Mouse (Mus musculus) midbrain, postnatal 0 days (tissue): Measurements from ENCODE around the gene Troap. TPM values are rescaled to one million over a fixed set of nuclear protein-coding genes. Genes with fewer than 3 reads are reported as not detected.

Experiments
- ATAC-seq: fragments of 200-750 bp; cut with Nextera tagmentation; 2 replicates; pipeline ENCODE4 v1.8.0; 2017; ENCODE audit warnings: moderate number of reproducible peaks, mild to moderate bottlenecking, moderate TSS enrichment, moderate library complexity; ENCODE audit not compliant: low FRiP score
- DNase-seq: peaks from one replicate; pipeline ENCODE4 v3.0.0-alpha.2; 2015; ENCODE audit warnings: low spot score
- H3K27ac ChIP-seq: fragments of 300-500 bp; sonication (generic); 2 replicates; pipeline ENCODE4 v1.5.1; 2014; ENCODE audit warnings: low read depth, mild to moderate bottlenecking, low read length, mixed read lengths
- H3K27me3 ChIP-seq: fragments of 300-500 bp; sonication (generic); 2 replicates; pipeline ENCODE4 v1.6.1; 2014; ENCODE audit warnings: low read length, control low read depth, mixed read lengths; ENCODE audit not compliant: insufficient read depth
- H3K36me3 ChIP-seq: fragments of 300-500 bp; sonication (generic); 2 replicates; pipeline ENCODE4 v1.6.1; 2014; ENCODE audit warnings: low read length, control low read depth, mixed read lengths; ENCODE audit not compliant: insufficient read depth
- H3K4me1 ChIP-seq: fragments of 300-500 bp; sonication (generic); 2 replicates; pipeline ENCODE4 v1.6.1; 2014; ENCODE audit warnings: mild to moderate bottlenecking, control low read depth, antibody characterized with exemption, low read length, mixed read lengths; ENCODE audit not compliant: insufficient read depth
- H3K4me2 ChIP-seq: fragments of 300-500 bp; sonication (generic); 2 replicates; pipeline ENCODE4 v1.6.1; 2014; ENCODE audit warnings: low read depth, mild to moderate bottlenecking, low read length, mixed read lengths; ENCODE audit not compliant: poor library complexity, severe bottlenecking
- H3K4me3 ChIP-seq: fragments of 300-500 bp; sonication (generic); 2 replicates; pipeline ENCODE4 v1.5.1; 2014; ENCODE audit warnings: low read depth, mild to moderate bottlenecking, low read length, moderate library complexity
- H3K9ac ChIP-seq: fragments of 300-500 bp; sonication (generic); replicated peaks from 2 replicates; pipeline ENCODE4 v1.6.1; 2014; ENCODE audit warnings: mild to moderate bottlenecking, low read length, moderate library complexity, mixed read lengths; ENCODE audit not compliant: poor library complexity, severe bottlenecking
- H3K9me3 ChIP-seq: fragments of 300-500 bp; sonication (generic); 2 replicates; pipeline ENCODE4 v1.6.1; 2016; ENCODE audit warnings: low read length, control low read depth
- CTCF ChIP-seq: IDR thresholded peaks from 2 replicates; pipeline ENCODE4 v1.5.1; 2016; ENCODE audit warnings: antibody characterized with exemption, mild to moderate bottlenecking
- WGBS: fragments of 180-500 bp; shearing (Covaris S2); extraction: QIAGEN DNeasy Blood & Tissue Kit; methylation state at CpG from one replicate; pipeline ENCODE4 v1.1.7; 2014; 5-methylcytosine and 5-hydroxymethylcytosine counted together
- polyA plus RNA-seq: library from polyadenylated mRNA; unstranded; fragments of >200 nt; fragmentation: Nextera tagmentation; extraction: Ambion mirVana; gene quantifications from 2 replicates; pipeline ENCODE4 v1.2.1, GENCODE M21; 2015
- total RNA-seq: library from RNA; depleted of rRNA; stranded (reverse); fragments of >200 nt; gene quantifications from 2 replicates; pipeline ENCODE4 v1.2.3, GENCODE M21; 2014

The Troap gene
- total and polyA plus RNA-seq, 2 experiments from 2014 or later = 2.1 to 4.1 TPM

- WGBS = 27% methylated on average over 6 of the region's 6 CpGs
- Histone ChIP-seq H3K4me2 (no peak overlapping the region), H3K4me1 (peaks cover 14% of the 10 kb centered on the region)
Measured at GRCm38 (mm10) chr15:99095356-99095755, 21.0 kb downstream of the Troap start.

GRCm38 (mm10) chr15:99096061-99096793 lies 21.9 kb downstream of the Troap start:
- H3K4me2 ChIP-seq = peak overlapping the region; percentile 73
- H3K36me3 ChIP-seq = no peaks in the 10 kb centered on the region
- H3K4me1 ChIP-seq = peaks cover 14% of the 10 kb centered on the region
- DNase-seq (no peak), ATAC-seq (no peak)
- 8% methylated on average over 24 of the region's 24 CpGs for WGBS
- H3K27ac ChIP-seq = no peak overlapping the region
- peaks cover 31% of the 10 kb centered on the region for H3K27me3 ChIP-seq
- peak overlapping the region; percentile 36 for H3K4me3 ChIP-seq
- TF ChIP-seq CTCF = no peak
- H3K9ac ChIP-seq = 0 out of 2 replicates have a peak overlapping the region, but pooled peaks have one; percentile 4
- no peaks in the 10 kb centered on the region for H3K9me3 ChIP-seq

More at GRCm38 (mm10) chr15:99095356-99095755, 21.0 kb downstream of the Troap start:
- Histone ChIP-seq H3K27ac (no peak overlapping the region), H3K36me3 (no peaks in the 10 kb centered on the region), H3K4me3 (no peak overlapping the region), H3K27me3 (peaks cover 33% of the 10 kb centered on the region), H3K9me3 (no peaks in the 10 kb centered on the region), H3K9ac (no peak overlapping the region)
- no peak for TF ChIP-seq CTCF
- ATAC-seq (no peak), DNase-seq (no peak)

GRCm38 (mm10) chr15:99096831-99097500 lies 22.6 kb downstream of the Troap start:
- ATAC-seq (no peak), DNase-seq (no peak)
- Histone ChIP-seq H3K4me3 (peak overlapping the region; percentile 36), H3K36me3 (no peaks in the 10 kb centered on the region), H3K27ac (no peak overlapping the region), H3K27me3 (peaks cover 31% of the 10 kb centered on the region), H3K9ac (0 out of 2 replicates have a peak overlapping the region, but pooled peaks have one; percentile 19), H3K4me1 (peaks cover 14% of the 10 kb centered on the region), H3K4me2 (peak overlapping the region; percentile 73), H3K9me3 (no peaks in the 10 kb centered on the region)
- under 1% methylated on average over 36 of the region's 58 CpGs for WGBS
- no peak for TF ChIP-seq CTCF

GRCm38 (mm10) chr15:99097840-99098492 lies 23.6 kb downstream of the Troap start:
- ATAC-seq = no peak

GRCm38 (mm10) chr15:99098493-99098861 lies 24.1 kb downstream of the Troap start:
- H3K4me1 ChIP-seq = peaks cover 14% of the 10 kb centered on the region
- DNase-seq (no peak), ATAC-seq (no peak)
- no peaks in the 10 kb centered on the region for H3K36me3 ChIP-seq
- peak overlapping the region; percentile 73 for H3K4me2 ChIP-seq
- no peaks in the 10 kb centered on the region for H3K9me3 ChIP-seq
- 4% methylated on average over 9 of the region's 9 CpGs for WGBS
- no peak overlapping the region for H3K27ac ChIP-seq
- H3K9ac ChIP-seq = no peak overlapping the region
- H3K27me3 ChIP-seq = peaks cover 31% of the 10 kb centered on the region
- H3K4me3 ChIP-seq = peak overlapping the region; percentile 28
- TF ChIP-seq CTCF = no peak

More at GRCm38 (mm10) chr15:99097840-99098492, 23.6 kb downstream of the Troap start:
- Histone ChIP-seq H3K4me1 (peaks cover 14% of the 10 kb centered on the region), H3K9me3 (no peaks in the 10 kb centered on the region), H3K27me3 (peaks cover 31% of the 10 kb centered on the region), H3K36me3 (no peaks in the 10 kb centered on the region), H3K27ac (no peak overlapping the region), H3K4me3 (peak overlapping the region; percentile 28), H3K9ac (no peak overlapping the region), H3K4me2 (peak overlapping the region; percentile 73)
- no peak for DNase-seq
- under 1% methylated on average over 39 of the region's 39 CpGs for WGBS
- TF ChIP-seq CTCF = no peak
